Mouse (Mus musculus) midbrain, postnatal 0 days (tissue): ENCODE results near the gene Erh. TPM values are rescaled to one million over a fixed set of nuclear protein-coding genes. Genes with fewer than 3 reads are reported as not detected.

Experiments
- ATAC-seq: fragments of 200-750 bp; cut with Nextera tagmentation; 2 replicates; pipeline ENCODE4 v1.8.0; 2017; ENCODE audit warnings: moderate number of reproducible peaks, mild to moderate bottlenecking, moderate TSS enrichment, moderate library complexity; ENCODE audit not compliant: low FRiP score
- DNase-seq: peaks from one replicate; pipeline ENCODE4 v3.0.0-alpha.2; 2015; ENCODE audit warnings: low spot score
- H3K27ac ChIP-seq: fragments of 300-500 bp; sonication (generic); 2 replicates; pipeline ENCODE4 v1.5.1; 2014; ENCODE audit warnings: low read depth, mild to moderate bottlenecking, low read length, mixed read lengths
- H3K27me3 ChIP-seq: fragments of 300-500 bp; sonication (generic); 2 replicates; pipeline ENCODE4 v1.6.1; 2014; ENCODE audit warnings: low read length, control low read depth, mixed read lengths; ENCODE audit not compliant: insufficient read depth
- H3K36me3 ChIP-seq: fragments of 300-500 bp; sonication (generic); 2 replicates; pipeline ENCODE4 v1.6.1; 2014; ENCODE audit warnings: low read length, control low read depth, mixed read lengths; ENCODE audit not compliant: insufficient read depth
- H3K4me1 ChIP-seq: fragments of 300-500 bp; sonication (generic); 2 replicates; pipeline ENCODE4 v1.6.1; 2014; ENCODE audit warnings: mild to moderate bottlenecking, control low read depth, antibody characterized with exemption, low read length, mixed read lengths; ENCODE audit not compliant: insufficient read depth
- H3K4me2 ChIP-seq: fragments of 300-500 bp; sonication (generic); 2 replicates; pipeline ENCODE4 v1.6.1; 2014; ENCODE audit warnings: low read depth, mild to moderate bottlenecking, low read length, mixed read lengths; ENCODE audit not compliant: poor library complexity, severe bottlenecking
- H3K4me3 ChIP-seq: fragments of 300-500 bp; sonication (generic); 2 replicates; pipeline ENCODE4 v1.5.1; 2014; ENCODE audit warnings: low read depth, mild to moderate bottlenecking, low read length, moderate library complexity
- H3K9ac ChIP-seq: fragments of 300-500 bp; sonication (generic); replicated peaks from 2 replicates; pipeline ENCODE4 v1.6.1; 2014; ENCODE audit warnings: mild to moderate bottlenecking, low read length, moderate library complexity, mixed read lengths; ENCODE audit not compliant: poor library complexity, severe bottlenecking
- H3K9me3 ChIP-seq: fragments of 300-500 bp; sonication (generic); 2 replicates; pipeline ENCODE4 v1.6.1; 2016; ENCODE audit warnings: low read length, control low read depth
- CTCF ChIP-seq: IDR thresholded peaks from 2 replicates; pipeline ENCODE4 v1.5.1; 2016; ENCODE audit warnings: antibody characterized with exemption, mild to moderate bottlenecking
- WGBS: fragments of 180-500 bp; shearing (Covaris S2); extraction: QIAGEN DNeasy Blood & Tissue Kit; methylation state at CpG from one replicate; pipeline ENCODE4 v1.1.7; 2014; 5-methylcytosine and 5-hydroxymethylcytosine counted together
- polyA plus RNA-seq: library from polyadenylated mRNA; unstranded; fragments of >200 nt; fragmentation: Nextera tagmentation; extraction: Ambion mirVana; gene quantifications from 2 replicates; pipeline ENCODE4 v1.2.1, GENCODE M21; 2015
- total RNA-seq: library from RNA; depleted of rRNA; stranded (reverse); fragments of >200 nt; gene quantifications from 2 replicates; pipeline ENCODE4 v1.2.3, GENCODE M21; 2014

Gene Erh
- total and polyA plus RNA-seq, 2 experiments from 2014 or later = 83.4 to 281 TPM

DNA sequence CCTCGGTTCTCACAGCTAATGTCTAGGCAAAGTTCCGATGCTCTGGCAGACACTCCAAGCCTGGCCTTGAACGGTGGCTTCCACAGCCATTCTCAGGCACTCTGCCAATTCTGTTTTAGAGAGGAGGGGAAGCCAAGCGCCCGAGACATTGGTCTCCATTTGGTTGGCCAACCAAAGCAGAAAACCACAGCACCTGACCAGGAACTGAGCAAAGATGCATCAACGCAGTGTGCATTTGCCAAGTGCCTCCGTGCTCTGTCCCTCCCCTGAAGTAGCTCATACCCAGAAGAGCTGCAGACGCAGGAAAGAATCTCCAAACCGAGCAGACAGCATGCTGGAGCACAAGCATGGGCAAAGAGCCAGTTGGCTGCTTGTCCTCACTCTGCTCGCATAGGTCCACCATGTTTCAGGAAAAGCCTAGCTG lies 43.7 kb upstream of the Erh start:
- WGBS = 72% methylated on average over 10 of the region's 10 CpGs
- H3K36me3 ChIP-seq = no peaks in the 10 kb centered on the region
- H3K4me1 ChIP-seq = no peaks in the 10 kb centered on the region
- H3K9me3 ChIP-seq = no peaks in the 10 kb centered on the region
- no peak for ATAC-seq
- no peak overlapping the region for H3K27ac ChIP-seq
- H3K4me3 ChIP-seq = no peak overlapping the region
- DNase-seq = peak; percentile 82
- H3K9ac ChIP-seq = no peak overlapping the region
- no peak overlapping the region for H3K4me2 ChIP-seq
- TF ChIP-seq CTCF = no peak
- peaks cover 18% of the 10 kb centered on the region for H3K27me3 ChIP-seq

DNA sequence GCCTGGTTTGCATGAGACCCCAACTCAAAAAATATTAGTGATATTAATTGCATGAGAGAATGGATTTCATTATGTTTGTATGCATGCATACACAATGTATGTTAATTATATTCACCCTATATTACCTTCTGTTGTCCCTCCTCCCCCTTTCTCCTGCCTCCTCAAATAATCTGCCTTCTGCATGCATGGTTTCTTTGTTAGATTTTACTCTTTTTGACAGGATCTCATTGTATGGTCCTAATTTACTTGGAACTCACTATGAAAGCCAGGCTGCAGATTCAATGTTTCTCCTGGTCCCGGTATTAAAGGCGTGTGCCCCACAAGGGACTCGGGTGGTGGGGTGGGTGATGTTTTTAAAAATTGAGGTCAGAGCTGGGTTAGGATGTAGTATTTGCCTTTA lies 40.2 kb upstream of the Erh start:
- WGBS = 74% methylated on average over 3 of the region's 3 CpGs

DNA sequence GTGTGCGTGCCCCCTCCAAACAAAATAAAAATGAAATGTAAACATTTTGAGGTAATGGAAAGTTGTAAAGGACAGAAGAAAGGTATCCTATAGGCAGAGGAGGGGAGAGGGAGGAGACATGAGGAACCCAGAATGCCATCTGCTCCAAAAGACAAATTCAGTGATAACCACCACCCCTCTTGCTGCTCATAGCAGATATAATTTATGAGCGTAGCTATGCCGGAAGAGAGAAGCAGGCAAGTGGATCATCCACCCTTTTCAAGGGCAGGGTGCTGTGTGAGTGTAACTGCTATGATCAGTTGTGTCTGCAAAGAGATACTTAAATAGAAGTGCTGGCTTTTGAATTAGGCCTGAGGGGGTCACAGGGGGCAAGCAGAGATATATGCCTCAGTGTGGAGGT lies 39.4 kb upstream of the Erh start:
- TF ChIP-seq CTCF = no peak
- Histone ChIP-seq H3K4me2 (no peak overlapping the region), H3K27ac (no peak overlapping the region), H3K36me3 (peaks cover 11% of the 10 kb centered on the region; the same call in 1 of the 2 replicates), H3K9ac (no peak overlapping the region), H3K27me3 (no peaks in the 10 kb centered on the region), H3K4me3 (no peak overlapping the region), H3K9me3 (no peaks in the 10 kb centered on the region), H3K4me1 (no peaks in the 10 kb centered on the region)
- DNase-seq = no peak
- ATAC-seq = no peak
- WGBS = 95% methylated on average over 3 of the region's 3 CpGs

More for the DNA sequence above, 40.2 kb upstream of the Erh start:
- no peaks in the 10 kb centered on the region for H3K27me3 ChIP-seq
- no peak overlapping the region for H3K4me2 ChIP-seq
- ATAC-seq = no peak
- H3K4me1 ChIP-seq = no peaks in the 10 kb centered on the region
- H3K9ac ChIP-seq = no peak overlapping the region
- H3K27ac ChIP-seq = no peak overlapping the region
- TF ChIP-seq CTCF = no peak
- H3K36me3 ChIP-seq = peaks cover 8% of the 10 kb centered on the region; the same call in 1 of the 2 replicates
- H3K9me3 ChIP-seq = no peaks in the 10 kb centered on the region
- no peak for DNase-seq
- H3K4me3 ChIP-seq = no peak overlapping the region

DNA sequence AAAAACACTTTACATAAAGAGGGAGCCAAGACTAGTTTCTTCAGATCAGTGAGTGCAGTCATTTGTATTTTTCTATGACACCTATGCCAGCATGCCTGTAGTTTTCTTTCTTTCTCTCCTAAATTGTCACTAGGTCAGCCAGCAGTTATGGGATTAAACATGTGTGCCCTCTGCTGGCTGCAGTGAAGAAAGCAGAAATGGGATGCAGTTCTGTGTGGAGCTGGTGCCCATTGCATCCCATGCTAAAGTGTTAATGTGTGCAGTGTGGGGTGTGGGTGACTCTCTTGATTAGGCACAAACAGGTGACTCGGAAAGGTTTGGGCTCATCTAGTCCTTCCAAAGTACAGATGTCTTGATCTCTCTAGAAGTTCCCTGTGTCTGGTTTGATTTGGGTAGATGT lies 37.2 kb upstream of the Erh start:
- 72% methylated on average over 1 of the region's 1 CpGs for WGBS

DNA sequence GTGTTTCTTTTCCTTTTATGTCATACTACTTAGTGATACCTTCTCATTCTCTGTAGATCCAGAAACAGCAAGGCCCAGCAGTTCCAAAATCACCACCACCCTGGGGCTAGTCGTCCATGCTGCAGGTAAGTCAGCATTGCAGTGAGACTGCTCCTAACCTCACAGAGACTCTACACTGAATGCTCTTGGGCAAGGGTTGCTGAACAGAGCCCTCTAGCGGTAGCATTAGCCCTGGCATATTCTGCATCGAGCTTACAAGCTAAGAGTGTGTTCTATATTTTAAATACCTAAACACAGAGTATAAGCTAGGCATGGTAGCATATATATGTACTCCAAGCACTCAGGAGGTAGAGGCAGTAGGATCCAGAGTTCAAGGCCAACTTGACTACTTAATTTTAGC lies 29.0 kb upstream of the Erh start:
- H3K4me2 ChIP-seq = no peak overlapping the region
- 17% methylated on average over 3 of the region's 3 CpGs for WGBS
- no peak overlapping the region for H3K4me3 ChIP-seq
- ATAC-seq (no peak), DNase-seq (peak; percentile 70)
- peak; percentile 82 for TF ChIP-seq CTCF
- no peaks in the 10 kb centered on the region for H3K9me3 ChIP-seq
- no peaks in the 10 kb centered on the region for H3K27me3 ChIP-seq
- no peak overlapping the region for H3K9ac ChIP-seq
- peaks cover 23% of the 10 kb centered on the region; the same call in 1 of the 2 replicates for H3K36me3 ChIP-seq
- no peaks in the 10 kb centered on the region for H3K4me1 ChIP-seq
- H3K27ac ChIP-seq = no peak overlapping the region

More for the DNA sequence above, 37.2 kb upstream of the Erh start:
- no peak overlapping the region for H3K9ac ChIP-seq
- no peak overlapping the region for H3K27ac ChIP-seq
- H3K4me1 ChIP-seq = no peaks in the 10 kb centered on the region
- H3K9me3 ChIP-seq = no peaks in the 10 kb centered on the region
- peaks cover 21% of the 10 kb centered on the region for H3K36me3 ChIP-seq
- H3K27me3 ChIP-seq = no peaks in the 10 kb centered on the region
- ATAC-seq = no peak
- TF ChIP-seq CTCF = peak; percentile 88
- H3K4me3 ChIP-seq = no peak overlapping the region
- no peak overlapping the region for H3K4me2 ChIP-seq
- DNase-seq = peak; percentile 67

DNA sequence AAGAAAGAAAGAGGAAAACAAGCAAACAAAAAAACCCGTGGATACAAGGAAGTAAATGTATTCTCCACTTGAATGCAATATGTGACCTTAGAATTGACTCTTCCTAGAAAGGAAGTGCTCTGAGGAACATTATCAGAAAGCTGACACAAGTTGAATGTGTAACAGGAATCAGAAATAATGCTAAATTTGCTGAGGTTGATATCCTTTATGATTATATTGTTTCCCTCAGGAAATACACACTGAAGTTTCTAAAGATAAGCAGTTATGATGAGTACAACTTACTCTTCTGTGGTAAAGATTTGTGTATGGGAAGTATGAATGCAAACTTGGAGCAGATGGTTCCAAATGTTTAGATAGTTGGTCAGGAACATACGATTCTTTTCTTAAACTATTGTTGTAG lies 24.2 kb upstream of the Erh start:
- Histone ChIP-seq H3K9me3 (no peaks in the 10 kb centered on the region), H3K27ac (no peak overlapping the region), H3K4me2 (no peak overlapping the region), H3K27me3 (no peaks in the 10 kb centered on the region), H3K4me3 (no peak overlapping the region), H3K4me1 (no peaks in the 10 kb centered on the region), H3K36me3 (peaks cover 9% of the 10 kb centered on the region; the same call in 1 of the 2 replicates), H3K9ac (no peak overlapping the region)
- TF ChIP-seq CTCF = no peak
- no peak for ATAC-seq
- no peak for DNase-seq
- WGBS = 80% methylated on average over 2 of the region's 2 CpGs
